Mouse (Mus musculus) hematopoietic multipotent progenitor cell, adult 10-12 weeks (in vitro differentiated cells): Measurements from ENCODE around the gene Abca3. TPM values are rescaled to one million over a fixed set of nuclear protein-coding genes. Genes with fewer than 3 reads are reported as not detected.

ENCODE experiments used
- polyA plus RNA-seq: library from polyadenylated mRNA; stranded (reverse); fragments of >175 nt; gene quantifications from 2 replicates; pipeline ENCODE4 v1.2.3, GENCODE M21; 2012; ENCODE audit warnings: low replicate concordance

Abca3 gene
- 21.5 and 52.7 TPM in 2 replicates for polyA plus RNA-seq

GRCm38 (mm10) chr17:24351760-24352357 is at the start of gene Abca3:
Gene Abca3, plus strand, starts transcription at chr17:24351950.

GRCm38 (mm10) chr17:24350926-24351759 is 607 bp upstream of the Abca3 start, which contains the start of gene Abca17:
Gene Abca17, minus strand, starts transcription at chr17:24351068.

DNA sequence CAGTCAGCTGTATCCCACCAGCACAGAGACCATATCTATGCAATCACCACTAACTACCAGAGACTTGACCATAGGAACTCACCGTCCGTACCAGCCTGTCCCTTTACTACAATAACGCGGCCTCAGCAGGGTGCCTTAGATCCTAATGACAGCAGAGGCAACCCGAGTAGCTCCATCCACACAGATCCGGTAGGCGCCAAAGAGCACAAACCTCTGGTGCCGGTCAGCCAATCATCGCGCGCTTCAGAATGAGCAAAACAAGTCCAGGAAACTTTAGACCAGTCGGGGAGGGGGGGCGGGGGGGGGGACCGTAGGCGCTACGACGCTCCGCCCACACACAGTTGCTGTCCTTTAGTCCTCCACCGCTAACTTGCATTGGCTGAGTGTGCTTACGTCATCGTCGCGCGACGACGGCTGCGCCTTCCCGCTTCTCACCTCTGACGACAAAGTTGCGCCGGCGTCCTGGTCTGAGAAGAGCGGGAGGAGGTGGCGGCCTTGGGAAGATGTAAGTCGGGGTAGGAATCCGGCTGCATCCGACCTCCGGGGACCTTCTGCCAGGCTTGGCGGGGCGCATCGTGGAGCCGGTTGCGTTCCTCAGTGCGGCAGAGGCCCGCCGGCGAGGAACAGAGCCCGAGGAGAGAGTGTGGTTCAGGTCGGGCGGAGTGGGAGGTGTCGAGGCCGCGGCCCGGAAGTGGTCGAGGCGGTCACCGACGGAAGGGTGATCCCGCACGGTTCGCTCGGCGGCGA is 62.7 kb downstream of the Abca3 start, which contains the start of gene Rnps1:
TSS of gene Rnps1 (plus strand) at position 336 of the 747 bp plus-strand sequence.

DNA sequence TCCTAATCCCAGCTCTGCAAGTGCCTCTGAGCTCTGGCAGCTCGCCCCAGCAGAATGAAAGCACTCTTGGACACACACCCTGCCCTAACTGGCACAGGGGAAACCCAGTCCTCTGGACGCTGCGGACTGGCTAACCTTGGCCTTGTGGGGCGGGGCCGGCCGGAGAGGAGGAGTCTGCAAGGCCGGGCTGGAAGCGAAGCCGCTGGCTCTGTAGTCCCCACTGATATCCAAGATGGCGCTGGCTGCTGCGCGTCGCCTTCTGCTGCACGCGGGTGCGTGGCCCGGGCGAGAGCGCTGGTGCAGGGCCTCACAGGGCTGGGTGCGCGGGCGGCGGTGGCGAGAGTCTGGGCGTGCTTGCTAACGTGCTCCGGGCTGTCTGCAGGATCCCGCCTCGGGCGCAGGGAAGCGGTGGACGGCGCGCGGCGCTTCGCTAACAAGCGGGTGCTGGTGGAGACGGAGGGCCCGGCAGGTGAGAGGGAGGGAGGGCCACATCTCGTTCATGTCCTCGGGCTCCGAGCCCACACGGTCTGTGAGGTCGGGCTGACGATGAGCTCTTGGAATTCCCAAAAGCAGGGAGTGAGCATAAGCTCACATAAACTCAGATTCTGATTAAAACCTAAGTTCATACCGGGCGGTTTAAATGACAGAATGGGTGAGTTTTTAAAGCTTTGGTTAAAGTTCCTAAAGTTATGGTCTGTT is 74.9 kb downstream of the Abca3 start, which contains the start of gene Eci1:
TSS of gene Eci1 (plus strand) at position 171 of the 699 bp plus-strand sequence.

DNA sequence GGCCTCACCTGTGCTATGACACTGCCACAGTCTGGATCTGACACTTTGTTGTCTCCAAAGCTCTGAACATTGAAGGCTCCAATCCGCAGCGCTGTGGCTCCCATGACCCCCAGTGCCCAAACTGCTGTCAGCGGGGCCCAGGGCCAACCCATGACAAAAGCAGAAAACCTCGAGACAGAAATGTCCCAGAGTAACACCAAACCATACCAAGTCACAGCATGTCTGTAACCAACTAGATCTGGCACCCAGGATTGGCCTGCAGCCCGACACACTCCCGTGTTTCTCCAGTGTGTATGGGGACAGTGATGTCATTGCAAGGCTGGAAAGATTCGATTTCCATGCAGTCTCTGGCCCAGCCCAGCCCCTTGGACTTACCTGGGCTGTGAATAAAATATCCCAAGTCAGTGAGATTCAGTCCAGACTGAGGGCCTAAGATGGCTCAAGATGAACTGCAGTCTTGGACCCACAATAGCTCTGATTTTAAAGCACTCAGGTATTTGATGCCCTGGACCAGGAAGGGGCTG is 90.9 kb downstream of the Abca3 start, which contains the start of gene Dnase1l2:
TSS of gene Dnase1l2 (minus strand) at position 474 of the 524 bp plus-strand sequence.

Other genes with a start within 250 kb of the Abca3 start
- gene Pdpk1, start 201.0 kb upstream of the Abca3 start, polyA plus RNA-seq = 24.5 and 115 TPM in 2 replicates
- 69.6 and 100.0 TPM in 2 replicates for gene Amdhd2, start 188.2 kb upstream of the Abca3 start, polyA plus RNA-seq
- gene Atp6v0c, start 182.2 kb upstream of the Abca3 start, polyA plus RNA-seq = 50.6 and 331 TPM in 2 replicates
- 0.43 and 1.2 TPM in 2 replicates for gene Tbc1d24, start 146.4 kb upstream of the Abca3 start, polyA plus RNA-seq
- gene Ntn3, start 142.4 kb upstream of the Abca3 start, polyA plus RNA-seq = 0.16 TPM in 1 of 2 replicates, not detected in the other
- 10.9 and 11.9 TPM in 2 replicates for gene Tedc2, start 131.1 kb upstream of the Abca3 start, polyA plus RNA-seq
- gene Ccnf, start 100.5 kb upstream of the Abca3 start, polyA plus RNA-seq = 7.7 and 18.3 TPM in 2 replicates
- not detected in 2 replicates for gene Abca17, start 882 bp upstream of the Abca3 start, polyA plus RNA-seq
- gene Rnps1, start 62.6 kb downstream of the Abca3 start, polyA plus RNA-seq = 102 and 132 TPM in 2 replicates
- 29.8 and 42.0 TPM in 2 replicates for gene Eci1, start 74.7 kb downstream of the Abca3 start, polyA plus RNA-seq
- 0.31 and 0.68 TPM in 2 replicates for gene Dnase1l2, start 91.2 kb downstream of the Abca3 start, polyA plus RNA-seq
- gene E4f1, start 118.4 kb downstream of the Abca3 start, polyA plus RNA-seq = 32.1 and 40.4 TPM in 2 replicates
- 27.9 and 34.1 TPM in 2 replicates for gene Pgp, start 118.4 kb downstream of the Abca3 start, polyA plus RNA-seq
- gene Bricd5, start 121.9 kb downstream of the Abca3 start, polyA plus RNA-seq = 0.24 and 0.74 TPM in 2 replicates
- 5.3 and 8.0 TPM in 2 replicates for gene Mlst8, start 127.1 kb downstream of the Abca3 start, polyA plus RNA-seq
- 0.02 and 0.07 TPM in 2 replicates for gene Caskin1, start 136.7 kb downstream of the Abca3 start, polyA plus RNA-seq
- 156 and 190 TPM in 2 replicates for gene Traf7, start 176.0 kb downstream of the Abca3 start, polyA plus RNA-seq
- 0.76 and 1.9 TPM in 2 replicates for gene Rab26, start 182.3 kb downstream of the Abca3 start, polyA plus RNA-seq
- gene Pkd1, start 197.9 kb downstream of the Abca3 start, polyA plus RNA-seq = 24.7 and 24.9 TPM in 2 replicates